Mouse (Mus musculus) gastrocnemius, postnatal 36 days (tissue): ENCODE measurements around the gene Rps27l. TPM values are rescaled to one million over a fixed set of nuclear protein-coding genes. Genes with fewer than 3 reads are reported as not detected.

Experiments used
- DNase-seq, 2 experiments: peaks; one replicate each; pipeline ENCODE4 v3.0.0; 2022
- intact Hi-C: fragments of 180-260 bp; cut with DNase I; formaldehyde crosslinking; loops from one replicate; pipeline ENCODE4 v1.15.1; 2025
- total RNA-seq, 2 experiments: library from RNA; stranded (reverse); gene quantifications; 2 replicates each; pipeline ENCODE4 v1.2.3; 2021

Gene Rps27l
- total RNA-seq, 2 experiments from 2014 or later, result 170 to 203 TPM

GRCm38 (mm10) chr9:66977121-66977520 lies 31.2 kb downstream of the Rps27l start:
- intact Hi-C loops, result loop anchor here (10.0 kb wide), 1 partner anchor 142 kb away; the partner anchor contains the start of gene Aph1c
- no peak for DNase-seq

- intact Hi-C loops, result loop anchor here (10.0 kb wide), 1 partner anchor 143 kb away; the partner anchor contains the start of gene Aph1c
- no peak for DNase-seq
Observed at GRCm38 (mm10) chr9:66977982-66978381, 32.1 kb downstream of the Rps27l start.

- no peak for DNase-seq
- intact Hi-C loops, result loop anchor here (10.0 kb wide), 1 partner anchor 144 kb away; the partner anchor contains the start of gene Aph1c
Observed at GRCm38 (mm10) chr9:66978468-66978867, 32.6 kb downstream of the Rps27l start.

- intact Hi-C loops, result loop anchor here (5.0 kb wide), 1 partner anchor 333 kb away; no protein-coding TSS in a partner anchor
- DNase-seq, result peak; percentile 45 to 70
Observed at GRCm38 (mm10) chr9:66980458-66980857, 34.6 kb downstream of the Rps27l start.

- DNase-seq, result no peak
- intact Hi-C loops, result loop anchor here (5.0 kb wide), 1 partner anchor 335 kb away; no protein-coding TSS in a partner anchor
Observed at GRCm38 (mm10) chr9:66982085-66982484, 36.2 kb downstream of the Rps27l start.

GRCm38 (mm10) chr9:66985377-66985776 lies 39.5 kb downstream of the Rps27l start:
- DNase-seq, result no peak

GRCm38 (mm10) chr9:66988198-66988887 lies 42.5 kb downstream of the Rps27l start:
- intact Hi-C loops, result no loop called here

More at GRCm38 (mm10) chr9:66985377-66985776, 39.5 kb downstream of the Rps27l start:
- intact Hi-C loops, result no loop called here

GRCm38 (mm10) chr9:66988888-66989414 lies 43.1 kb downstream of the Rps27l start:
- no peak for DNase-seq
- intact Hi-C loops, result no loop called here

More at GRCm38 (mm10) chr9:66988198-66988887, 42.5 kb downstream of the Rps27l start:
- DNase-seq, result no peak

GRCm38 (mm10) chr9:66989581-66989980 lies 43.7 kb downstream of the Rps27l start:
- intact Hi-C loops, result no loop called here
- no peak for DNase-seq

- intact Hi-C loops, result no loop called here
- DNase-seq, result no peak
Observed at GRCm38 (mm10) chr9:66990046-66990445, 44.2 kb downstream of the Rps27l start.

GRCm38 (mm10) chr9:66991021-66991749 lies 45.3 kb downstream of the Rps27l start:
- no peak for DNase-seq
- intact Hi-C loops, result no loop called here

GRCm38 (mm10) chr9:66991750-66992410 lies 46.0 kb downstream of the Rps27l start:
- no peak for DNase-seq
- intact Hi-C loops, result no loop called here

Other genes starting within 250 kb of the Rps27l start
- under 1 TPM; 0.13 to 0.27 TPM for gene Car12, start 232.4 kb upstream of the Rps27l start, total RNA-seq
- 1 to 10 TPM; 1.9 to 2.0 TPM for gene Aph1b, start 150.6 kb upstream of the Rps27l start, total RNA-seq
- not detected for gene Gm10647, start 149.0 kb upstream of the Rps27l start, total RNA-seq
- under 1 TPM; 0.33 to 0.44 TPM for gene Aph1c, start 111.4 kb upstream of the Rps27l start, total RNA-seq
- 1 to 10 TPM; 5.0 to 5.5 TPM for gene Rab8b, start 26.4 kb upstream of the Rps27l start, total RNA-seq
- gene Lactb, start 29.4 kb downstream of the Rps27l start, total RNA-seq, result 10 to 100 TPM; 20.8 to 22.1 TPM
- gene Tpm1, start 103.3 kb downstream of the Rps27l start, total RNA-seq, result over 10,000 TPM; 26,294 to 27,735 TPM